Mouse (Mus musculus): ENCODE data around the gene Hspb11. TPM values are rescaled to one million over a fixed set of nuclear protein-coding genes. Genes with fewer than 3 reads are reported as not detected.

Gene Hspb11
- polyA plus RNA-seq, 1 experiment = 19.9 TPM

DNA sequence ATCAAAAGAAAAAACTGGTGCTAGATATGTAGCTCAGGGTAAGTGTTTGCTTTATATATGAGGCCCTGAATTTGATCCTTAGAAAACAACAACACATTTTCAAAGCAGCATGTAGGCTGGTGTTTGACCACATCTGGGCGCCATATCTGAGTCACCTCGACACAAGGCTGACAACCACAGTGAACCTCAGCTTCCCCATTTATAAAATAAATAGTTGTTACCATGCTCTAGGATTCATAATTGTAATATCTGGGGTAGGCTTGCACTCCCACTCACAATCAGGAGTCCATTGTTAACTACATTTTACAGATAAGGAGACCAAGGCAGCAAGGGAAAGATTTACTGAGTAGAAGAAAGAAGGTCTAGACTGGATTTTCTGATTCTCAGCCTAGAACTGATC is 27.1 kb upstream of the Hspb11 start:
- DNase-seq (ENCODE audit: low read depth) = no peak
- TF ChIP-seq CTCF (IDR thresholded peaks at IDR 0.05; ENCODE audit: borderline replicate concordance, extremely low read depth, insufficient read depth, insufficient read length) (no peak), POLR2A (IDR thresholded peaks at IDR 0.05; ENCODE audit: borderline replicate concordance, extremely low read depth, insufficient read depth, insufficient read length, poor library complexity, severe bottlenecking) (no peak)

DNA sequence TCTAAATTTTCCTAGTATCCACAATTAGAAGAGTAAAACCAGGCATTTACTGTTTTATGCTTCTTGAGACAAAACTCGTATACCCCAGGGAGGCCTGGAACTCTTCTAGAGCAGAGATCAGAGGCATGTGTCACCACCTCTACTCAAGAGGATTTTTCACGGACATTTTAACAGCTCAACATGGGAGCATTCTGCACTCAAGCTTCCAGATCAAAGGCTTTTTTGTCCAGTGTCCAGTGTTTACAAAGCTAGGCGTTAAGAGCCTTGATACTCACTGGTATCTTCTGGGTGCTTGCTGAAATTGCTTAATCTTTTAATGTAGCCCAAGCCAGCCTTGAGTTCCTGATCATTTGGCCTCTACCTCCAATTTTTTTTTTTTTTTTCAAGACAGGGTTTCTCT is 21.2 kb upstream of the Hspb11 start:
- TF ChIP-seq POLR2A (IDR thresholded peaks at IDR 0.05; ENCODE audit: borderline replicate concordance, extremely low read depth, insufficient read depth, insufficient read length, poor library complexity, severe bottlenecking) = no peak
- TF ChIP-seq CTCF (IDR thresholded peaks at IDR 0.05; ENCODE audit: borderline replicate concordance, extremely low read depth, insufficient read depth, insufficient read length) = no peak
- DNase-seq (ENCODE audit: low read depth) = no peak

DNA sequence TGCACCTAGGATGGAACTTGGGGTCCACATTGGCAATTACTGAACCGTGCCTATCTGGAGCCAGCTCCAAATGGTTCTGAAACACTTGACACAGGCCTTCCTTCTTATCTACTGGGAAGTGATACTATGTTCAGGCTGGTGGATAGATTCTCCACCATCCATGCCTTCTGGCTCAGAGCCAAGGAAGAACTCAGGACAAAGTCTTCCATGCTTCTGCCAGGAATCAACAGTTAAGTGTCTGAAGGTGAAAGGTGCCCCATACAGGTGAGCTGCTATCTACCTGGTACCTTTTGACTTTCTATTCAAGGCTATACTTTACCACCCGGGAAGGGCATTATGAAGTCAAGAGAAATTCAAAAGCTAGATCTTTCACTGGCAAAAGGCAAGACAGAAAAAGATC is 15.1 kb upstream of the Hspb11 start:
- DNase-seq (ENCODE audit: low read depth) = no peak
- TF ChIP-seq POLR2A (IDR thresholded peaks at IDR 0.05; ENCODE audit: borderline replicate concordance, extremely low read depth, insufficient read depth, insufficient read length, poor library complexity, severe bottlenecking) = no peak
- no peak for TF ChIP-seq CTCF (IDR thresholded peaks at IDR 0.05; ENCODE audit: borderline replicate concordance, extremely low read depth, insufficient read depth, insufficient read length)

DNA sequence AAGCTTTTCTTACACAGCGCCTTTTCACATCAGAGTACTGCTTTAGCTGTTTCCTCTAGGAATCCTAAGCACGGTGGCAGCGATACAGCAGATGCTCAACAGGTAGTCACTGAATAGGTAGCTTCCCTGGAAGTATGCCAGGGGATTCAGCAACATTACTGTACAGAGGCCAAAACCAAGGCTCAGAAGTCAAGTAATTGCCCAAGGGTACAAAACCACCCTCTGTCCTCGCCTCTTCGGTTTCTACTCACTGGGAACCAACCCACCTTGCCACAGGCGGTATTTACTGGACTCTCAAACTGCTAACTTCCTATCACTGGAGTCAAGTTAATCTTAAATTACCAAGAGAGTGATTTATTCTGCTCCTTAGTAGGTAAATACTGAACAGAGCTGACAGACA is 13.2 kb upstream of the Hspb11 start:
- no peak for DNase-seq (ENCODE audit: low read depth)
- no peak for TF ChIP-seq CTCF (IDR thresholded peaks at IDR 0.05; ENCODE audit: borderline replicate concordance, extremely low read depth, insufficient read depth, insufficient read length)
- TF ChIP-seq POLR2A (IDR thresholded peaks at IDR 0.05; ENCODE audit: borderline replicate concordance, extremely low read depth, insufficient read depth, insufficient read length, poor library complexity, severe bottlenecking) = no peak

DNA sequence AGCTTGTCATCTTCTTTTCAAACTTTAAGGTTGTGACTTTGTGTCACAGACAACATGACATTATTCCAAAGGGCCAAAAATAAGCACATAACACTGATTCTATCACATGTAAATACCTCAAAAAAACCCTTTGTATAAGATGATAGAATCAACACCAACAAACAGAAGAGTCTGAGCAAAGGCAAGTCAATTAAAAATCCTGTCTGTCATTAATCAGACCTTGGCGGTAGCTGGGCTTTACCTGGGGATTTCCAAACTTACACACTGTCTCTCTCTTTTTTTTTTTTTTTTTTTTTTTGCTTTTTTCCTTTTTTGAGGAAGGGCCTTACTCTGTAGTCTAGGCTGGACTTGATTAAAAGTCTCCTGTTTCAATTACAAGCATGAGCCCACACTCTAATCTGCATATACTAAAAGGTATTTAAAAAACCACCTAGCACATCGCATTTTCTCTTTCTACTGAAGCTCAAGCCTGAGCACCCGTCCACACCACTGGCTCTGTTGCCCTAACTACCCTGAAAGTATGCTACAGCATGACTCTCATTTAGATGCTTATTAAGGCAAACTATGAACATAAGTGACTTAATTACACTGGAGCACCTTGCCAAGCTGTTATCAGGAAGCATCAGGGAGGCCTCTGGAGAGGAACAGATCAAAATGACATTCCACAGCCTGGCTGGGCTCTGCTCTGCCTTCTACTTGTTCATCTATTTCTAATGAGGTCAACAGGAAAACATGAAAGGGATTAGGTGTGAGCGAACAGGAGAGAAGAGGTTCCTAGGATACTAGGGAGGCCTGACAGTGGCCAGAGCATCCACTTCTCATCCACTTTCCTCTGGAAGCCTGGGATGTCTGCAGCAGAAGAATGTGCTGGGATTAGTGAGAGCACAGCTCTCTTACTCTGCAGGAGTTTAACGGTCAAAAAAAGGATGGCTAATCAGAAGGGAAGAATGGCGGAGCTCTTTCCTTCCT is 9.7 kb upstream of the Hspb11 start:
- DNase-seq (ENCODE audit: low read depth) = peak; percentile 53
- TF ChIP-seq CTCF (IDR thresholded peaks at IDR 0.05; ENCODE audit: borderline replicate concordance, extremely low read depth, insufficient read depth, insufficient read length) = no peak
- TF ChIP-seq POLR2A (IDR thresholded peaks at IDR 0.05; ENCODE audit: borderline replicate concordance, extremely low read depth, insufficient read depth, insufficient read length, poor library complexity, severe bottlenecking) = no peak

DNA sequence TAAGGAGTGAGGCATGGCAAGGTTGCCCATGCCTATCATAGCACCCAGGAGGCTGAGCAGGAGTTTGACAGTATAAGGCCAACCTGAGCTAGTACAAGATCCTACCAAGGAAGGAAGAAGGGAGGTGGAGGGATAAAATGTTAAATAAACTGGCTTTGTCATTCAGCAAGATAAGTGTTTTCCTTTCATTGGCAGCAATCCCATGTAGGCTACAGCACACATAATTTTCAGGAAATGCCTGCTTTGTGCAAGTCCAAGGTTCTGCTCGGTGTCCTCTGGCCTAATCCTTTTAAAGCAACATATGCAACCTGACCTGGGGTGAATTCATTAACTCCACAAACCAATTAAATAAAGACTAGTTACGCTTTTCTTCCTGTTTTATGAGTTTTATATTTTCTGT is 8.0 kb upstream of the Hspb11 start:
- no peak for DNase-seq (ENCODE audit: low read depth)

DNA sequence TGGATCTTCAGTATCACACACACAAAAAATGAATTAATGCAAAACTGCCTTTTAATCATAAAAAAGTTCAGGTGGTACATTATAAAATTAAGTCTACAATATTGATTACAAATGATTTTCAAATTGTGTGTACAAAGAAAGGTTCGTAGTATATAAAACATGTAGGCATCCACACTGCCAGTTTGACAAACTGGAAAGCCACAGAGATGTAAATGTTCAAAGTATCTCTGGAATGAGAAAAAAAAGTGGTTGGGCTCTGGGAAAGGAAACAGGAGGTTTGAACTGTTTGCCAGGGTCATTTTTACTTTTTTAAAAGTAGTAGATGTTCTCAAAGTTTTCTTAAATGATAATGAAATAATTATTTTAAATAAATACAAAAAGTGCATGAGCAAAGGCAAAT is 7.4 kb upstream of the Hspb11 start:
- no peak for TF ChIP-seq CTCF (IDR thresholded peaks at IDR 0.05; ENCODE audit: borderline replicate concordance, extremely low read depth, insufficient read depth, insufficient read length)
- TF ChIP-seq POLR2A (IDR thresholded peaks at IDR 0.05; ENCODE audit: borderline replicate concordance, extremely low read depth, insufficient read depth, insufficient read length, poor library complexity, severe bottlenecking) = no peak

More for the DNA sequence above, 8.0 kb upstream of the Hspb11 start:
- TF ChIP-seq CTCF (IDR thresholded peaks at IDR 0.05; ENCODE audit: borderline replicate concordance, extremely low read depth, insufficient read depth, insufficient read length) = no peak
- no peak for TF ChIP-seq POLR2A (IDR thresholded peaks at IDR 0.05; ENCODE audit: borderline replicate concordance, extremely low read depth, insufficient read depth, insufficient read length, poor library complexity, severe bottlenecking)

DNA sequence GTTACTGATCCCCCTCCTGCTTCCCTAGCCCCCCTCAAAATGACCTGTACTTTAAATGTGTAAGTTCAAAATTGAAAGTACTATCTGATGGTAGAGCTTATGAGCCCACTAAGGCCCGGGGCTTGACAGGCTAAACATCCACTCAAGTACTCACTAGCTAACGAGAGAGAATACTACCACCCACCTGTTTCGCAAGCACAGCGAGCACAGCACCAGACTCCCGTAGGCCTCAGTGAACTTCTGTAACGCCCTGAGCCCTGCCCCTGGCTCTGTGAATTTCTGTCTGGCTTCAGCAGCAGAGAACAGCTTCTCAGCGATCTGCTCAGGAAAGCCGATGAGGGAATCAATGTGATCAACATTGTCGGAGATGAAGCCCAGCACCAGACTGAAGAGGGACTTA is 6.3 kb upstream of the Hspb11 start:
- TF ChIP-seq POLR2A (IDR thresholded peaks at IDR 0.05; ENCODE audit: borderline replicate concordance, extremely low read depth, insufficient read depth, insufficient read length, poor library complexity, severe bottlenecking) (no peak), CTCF (IDR thresholded peaks at IDR 0.05; ENCODE audit: borderline replicate concordance, extremely low read depth, insufficient read depth, insufficient read length) (no peak)
- DNase-seq (ENCODE audit: low read depth) = no peak

More for the DNA sequence above, 7.4 kb upstream of the Hspb11 start:
- DNase-seq (ENCODE audit: low read depth) = no peak

DNA sequence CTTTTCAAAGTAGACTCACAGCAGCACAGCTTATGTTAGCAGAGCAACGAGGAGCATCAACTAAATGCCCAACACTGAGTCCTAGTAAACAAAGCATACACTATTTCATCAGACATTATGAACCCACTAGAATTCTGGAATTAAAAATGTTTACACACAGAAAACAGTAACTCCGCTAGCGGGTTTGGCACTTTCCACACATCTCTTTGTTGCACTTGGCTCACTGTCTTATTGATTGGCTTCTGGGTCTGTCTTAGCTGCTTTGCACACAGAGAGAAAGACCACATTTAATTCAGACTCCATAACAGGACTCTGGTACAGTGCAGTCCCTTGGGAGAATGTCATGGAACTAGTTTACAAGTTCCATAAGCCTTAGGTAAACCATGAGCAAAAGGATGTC is 5.3 kb upstream of the Hspb11 start:
- TF ChIP-seq CTCF (IDR thresholded peaks at IDR 0.05; ENCODE audit: borderline replicate concordance, extremely low read depth, insufficient read depth, insufficient read length) (no peak), POLR2A (IDR thresholded peaks at IDR 0.05; ENCODE audit: borderline replicate concordance, extremely low read depth, insufficient read depth, insufficient read length, poor library complexity, severe bottlenecking) (no peak)

DNA sequence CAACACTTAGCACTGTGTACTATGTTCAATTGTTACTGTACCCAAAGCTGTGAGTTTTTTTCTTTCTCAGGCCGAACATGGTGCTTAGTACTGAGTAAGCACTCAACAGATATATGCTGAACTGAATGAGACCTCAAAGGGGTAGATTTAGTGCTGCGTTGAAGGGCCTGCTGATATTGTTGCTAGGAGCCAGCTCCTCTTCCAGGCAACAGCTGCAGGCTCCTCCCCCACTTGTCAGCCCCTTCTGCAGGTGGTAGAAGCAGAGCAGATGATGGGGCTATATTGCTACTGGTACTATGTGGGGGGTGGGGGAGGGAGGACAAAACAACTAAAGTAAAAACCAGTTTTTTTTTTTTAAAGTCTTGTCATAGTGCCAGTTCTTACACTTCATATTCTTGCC is 3.9 kb upstream of the Hspb11 start:
- DNase-seq (ENCODE audit: low read depth) = peak; percentile 66
- TF ChIP-seq CTCF (IDR thresholded peaks at IDR 0.05; ENCODE audit: borderline replicate concordance, extremely low read depth, insufficient read depth, insufficient read length) = no peak
- no peak for TF ChIP-seq POLR2A (IDR thresholded peaks at IDR 0.05; ENCODE audit: borderline replicate concordance, extremely low read depth, insufficient read depth, insufficient read length, poor library complexity, severe bottlenecking)

More for the DNA sequence above, 5.3 kb upstream of the Hspb11 start:
- peak; percentile 26 for DNase-seq (ENCODE audit: low read depth)

DNA sequence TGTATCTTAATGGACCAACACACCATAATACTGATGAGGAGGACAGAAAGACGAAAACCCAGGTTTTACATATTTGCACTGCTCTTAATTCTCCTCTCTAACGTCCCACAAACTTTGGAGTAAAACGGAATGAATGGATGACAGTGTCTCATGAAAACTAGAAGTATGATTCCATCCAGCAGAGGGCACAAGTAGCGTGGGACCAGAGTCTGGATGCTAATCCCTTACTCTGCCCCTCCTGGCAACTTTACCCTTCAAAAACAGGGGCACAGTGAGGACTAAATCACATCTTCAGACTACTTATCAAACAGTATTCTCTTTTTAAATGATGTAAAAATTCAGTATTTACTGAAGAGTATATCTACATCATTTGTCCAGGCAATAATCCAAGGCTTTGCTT is 2.9 kb upstream of the Hspb11 start:
- peak; percentile 73 for DNase-seq (ENCODE audit: low read depth)
- TF ChIP-seq CTCF (IDR thresholded peaks at IDR 0.05; ENCODE audit: borderline replicate concordance, extremely low read depth, insufficient read depth, insufficient read length) (peak; percentile 67; the same call in 1 of the 2 replicates), POLR2A (IDR thresholded peaks at IDR 0.05; ENCODE audit: borderline replicate concordance, extremely low read depth, insufficient read depth, insufficient read length, poor library complexity, severe bottlenecking) (no peak)

DNA sequence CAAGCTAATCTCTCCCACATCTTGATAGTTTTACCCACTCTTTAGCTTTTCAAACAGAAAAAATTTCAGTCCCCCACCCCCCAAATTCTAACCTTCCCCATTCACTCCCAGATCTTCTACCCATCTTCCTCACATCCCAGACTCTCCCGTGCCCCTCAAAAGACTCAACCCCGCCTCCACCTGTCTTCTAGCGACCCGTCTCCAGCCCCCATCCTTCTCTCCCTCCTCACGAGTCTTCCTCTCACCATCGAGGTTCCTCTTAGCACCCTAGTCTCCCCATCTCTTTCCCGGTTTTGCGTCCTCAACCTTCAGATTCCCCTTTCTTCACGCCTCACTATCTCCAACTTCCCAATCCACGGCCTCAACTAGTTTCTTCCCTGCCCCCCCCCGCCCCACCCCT is 871 bp upstream of the Hspb11 start:
- no peak for DNase-seq (ENCODE audit: low read depth)

More for the DNA sequence above, 871 bp upstream of the Hspb11 start:
- no peak for TF ChIP-seq CTCF (IDR thresholded peaks at IDR 0.05; ENCODE audit: borderline replicate concordance, extremely low read depth, insufficient read depth, insufficient read length)
- TF ChIP-seq POLR2A (IDR thresholded peaks at IDR 0.05; ENCODE audit: borderline replicate concordance, extremely low read depth, insufficient read depth, insufficient read length, poor library complexity, severe bottlenecking) = no peak
